Mouse (Mus musculus): ENCODE data around the gene Msantd4.
"Not testable (repeated sequence)": the region's sequence is repeated elsewhere in the genome, so short reads cannot be mapped to it uniquely, and the experiment has no call there.

Msantd4 gene

DNA sequence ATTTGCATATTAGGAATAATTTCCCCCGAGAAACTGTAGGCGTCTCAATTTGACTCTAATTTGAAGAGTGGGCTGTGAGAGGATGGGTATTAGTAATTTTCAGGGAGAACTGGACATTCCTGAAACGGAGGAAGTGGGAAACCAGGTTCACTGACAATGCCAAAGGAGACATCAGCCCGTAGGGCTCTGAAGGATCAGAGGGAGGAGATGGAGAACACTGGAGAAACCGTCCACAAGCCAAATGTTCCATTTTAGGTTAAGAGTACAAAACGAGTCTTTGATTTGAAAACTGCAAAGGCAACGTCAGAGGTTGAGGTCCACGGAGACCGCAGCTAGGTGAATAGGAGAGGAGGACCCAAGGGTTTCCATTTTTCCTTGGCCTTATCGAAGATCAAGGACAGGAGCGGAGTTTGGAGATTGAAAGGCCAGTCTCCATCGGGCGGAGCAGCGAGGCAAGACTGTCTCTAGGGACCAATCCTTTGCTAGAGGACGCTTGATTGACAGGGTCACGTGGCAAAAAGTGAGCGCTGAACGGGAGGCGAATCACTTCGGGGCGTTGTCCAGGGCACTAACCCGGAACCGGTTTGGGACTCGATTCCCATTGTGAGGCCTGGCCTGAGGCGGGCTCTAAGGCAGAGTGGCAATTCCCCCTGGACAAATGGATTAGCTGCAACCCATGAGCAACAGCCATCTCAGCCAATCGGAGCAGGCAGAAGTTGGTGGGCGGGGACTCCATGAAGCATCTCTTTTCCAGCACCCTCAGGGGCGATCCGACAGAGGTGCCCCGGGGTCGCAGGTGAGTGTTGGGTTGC, at the start of gene Msantd4:
Gene Msantd4 (plus strand): TSS at position 735 of the 812 bp plus-strand sequence.
- peak; percentile 98 for DNase-seq (ENCODE audit: low spot score)

DNA sequence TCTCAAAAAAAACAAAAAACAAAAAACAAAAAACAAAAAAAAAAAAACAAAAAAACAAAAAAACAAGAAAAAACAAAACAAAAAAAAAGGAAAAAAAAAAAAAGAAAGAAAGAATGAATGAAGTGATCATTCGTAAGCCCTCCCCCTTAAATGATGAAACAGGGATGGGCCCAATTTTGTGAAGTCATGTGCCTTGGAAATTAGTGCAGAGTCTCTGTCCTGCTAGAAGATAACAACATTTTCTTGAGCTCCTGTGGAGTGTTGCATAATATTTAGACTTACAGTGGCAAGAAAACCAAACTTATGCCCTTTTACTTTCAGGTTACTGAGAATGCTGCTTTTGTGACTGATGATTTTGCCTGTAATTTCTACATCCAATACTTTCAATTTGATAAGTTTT, 23.2 kb upstream of the Msantd4 start:
- no peak for DNase-seq (ENCODE audit: low spot score)

DNA sequence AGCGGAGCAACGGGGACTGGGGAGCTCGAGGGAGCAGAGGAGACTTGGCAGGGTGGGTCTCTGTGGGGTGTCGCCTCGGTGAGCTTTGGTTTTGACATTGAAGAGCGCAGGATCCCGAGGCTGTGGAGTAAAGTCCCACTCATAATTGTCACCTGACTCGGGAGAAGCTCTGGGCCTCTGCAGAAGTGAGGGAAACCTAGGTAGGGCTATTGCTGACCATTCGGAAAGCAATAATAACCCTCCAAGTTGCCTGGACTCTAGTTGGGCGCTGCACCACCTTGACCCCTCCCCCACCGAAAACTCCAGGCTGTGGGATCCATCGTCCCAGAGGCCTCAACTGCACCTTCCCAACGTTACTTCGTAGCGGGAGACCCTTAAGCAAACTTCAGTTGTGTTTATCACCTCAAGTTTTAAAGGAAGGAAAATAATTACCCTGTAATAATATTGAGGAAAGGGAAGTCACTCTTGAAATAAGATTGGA, 318 bp downstream of the Msantd4 start:
- no peak for DNase-seq (ENCODE audit: low spot score)

DNA sequence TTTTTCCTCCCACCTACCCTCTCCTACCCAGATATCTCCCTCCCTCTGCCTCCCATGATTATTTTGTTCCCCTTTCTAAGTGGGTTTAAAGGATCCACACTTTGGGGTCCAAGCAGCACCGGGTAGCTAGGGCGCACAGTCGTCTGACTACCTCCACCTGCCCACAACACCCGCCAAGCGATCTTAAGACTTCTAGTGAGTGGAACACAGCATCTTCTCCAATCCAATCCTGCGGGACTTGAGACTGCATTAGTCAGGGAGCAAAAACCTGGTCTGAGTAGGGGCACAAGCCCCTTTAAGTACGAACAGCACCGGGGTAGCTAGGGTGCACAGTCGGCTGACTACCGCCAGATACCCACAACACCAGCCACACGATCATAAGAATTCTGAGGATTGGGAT, 24.4 kb downstream of the Msantd4 start:
- not testable (repeated sequence) for DNase-seq (ENCODE audit: low spot score)
